Mouse (Mus musculus) small intestine, adult 2 months (tissue): ENCODE results near the gene Dact3. TPM values are rescaled to one million over a fixed set of nuclear protein-coding genes. Genes with fewer than 3 reads are reported as not detected.

Experiments
- H3K27ac ChIP-seq: fragments of 200-500 bp; 2 replicates; pipeline ENCODE4 v1.5.1; 2012; ENCODE audit warnings: low read depth, low read length, control low read depth, inconsistent platforms; ENCODE audit not compliant: insufficient read depth
- H3K27me3 ChIP-seq: fragments of 200-500 bp; 2 replicates; pipeline ENCODE4 v1.6.1; 2012; ENCODE audit warnings: mild to moderate bottlenecking, moderate library complexity, low read length, inconsistent platforms; ENCODE audit not compliant: control insufficient read depth, insufficient read depth
- H3K36me3 ChIP-seq: fragments of 200-500 bp; 2 replicates; pipeline ENCODE4 v1.6.1; 2012; ENCODE audit warnings: mild to moderate bottlenecking, low read length, control low read depth, inconsistent platforms; ENCODE audit not compliant: control insufficient read depth, insufficient read depth
- H3K4me1 ChIP-seq: fragments of 200-500 bp; 2 replicates; pipeline ENCODE4 v1.6.1; 2012; ENCODE audit warnings: low read length, inconsistent platforms, mixed read lengths; ENCODE audit not compliant: control insufficient read depth, insufficient read depth, insufficient read length
- H3K4me3 ChIP-seq: fragments of 200-500 bp; 2 replicates; pipeline ENCODE4 v1.5.1; 2012; ENCODE audit warnings: low read depth, mild to moderate bottlenecking, control low read depth, inconsistent platforms, low read length, moderate library complexity
- CTCF ChIP-seq: fragments of 200-500 bp; IDR thresholded peaks from 2 replicates; pipeline ENCODE4 v1.5.1; 2012; ENCODE audit warnings: low read depth, mild to moderate bottlenecking, control low read depth, inconsistent platforms, low read length, moderate library complexity, mixed read lengths; ENCODE audit not compliant: insufficient replicate concordance, insufficient read length; ENCODE audit errors: extremely low read depth
- POLR2A ChIP-seq: fragments of 200-500 bp; IDR thresholded peaks from 2 replicates; pipeline ENCODE4 v1.6.1; 2012; ENCODE audit warnings: low read depth, mild to moderate bottlenecking, control low read depth, inconsistent platforms, low read length, moderate library complexity
- WGBS: fragments of 180-500 bp; shearing (Covaris S2); methylation state at CpG from one replicate; pipeline ENCODE4 v1.1.7; 2018; 5-methylcytosine and 5-hydroxymethylcytosine counted together
- polyA plus RNA-seq: library from polyadenylated mRNA; depleted of rRNA; stranded (reverse); fragments of >200 nt; gene quantifications from 2 replicates; pipeline ENCODE4 v1.2.3, GENCODE M21; 2012

The Dact3 gene
- polyA plus RNA-seq, 1 experiment, result 21.6 TPM

GRCm38 (mm10) chr7:16845072-16845819, 29.9 kb upstream of the Dact3 start:
- H3K4me1 ChIP-seq, result peaks cover 20% of the 10 kb centered on the region
- peaks cover 26% of the 10 kb centered on the region for H3K36me3 ChIP-seq
- TF ChIP-seq POLR2A, result no peak
- no peak for TF ChIP-seq CTCF
- peak overlapping the region; percentile 92 for H3K27ac ChIP-seq
- 13% methylated on average over 14 of the region's 14 CpGs for WGBS
- H3K27me3 ChIP-seq, result no peaks in the 10 kb centered on the region
- peak overlapping the region; percentile 81 for H3K4me3 ChIP-seq

GRCm38 (mm10) chr7:16845820-16846167, 29.3 kb upstream of the Dact3 start:
- Histone ChIP-seq H3K27me3 (no peaks in the 10 kb centered on the region), H3K27ac (peak overlapping the region; percentile 92), H3K4me3 (peak overlapping the region; percentile 81), H3K4me1 (peaks cover 22% of the 10 kb centered on the region), H3K36me3 (peaks cover 27% of the 10 kb centered on the region)
- 26% methylated on average over 10 of the region's 10 CpGs for WGBS
- no peak for TF ChIP-seq POLR2A
- TF ChIP-seq CTCF, result no peak

DNA sequence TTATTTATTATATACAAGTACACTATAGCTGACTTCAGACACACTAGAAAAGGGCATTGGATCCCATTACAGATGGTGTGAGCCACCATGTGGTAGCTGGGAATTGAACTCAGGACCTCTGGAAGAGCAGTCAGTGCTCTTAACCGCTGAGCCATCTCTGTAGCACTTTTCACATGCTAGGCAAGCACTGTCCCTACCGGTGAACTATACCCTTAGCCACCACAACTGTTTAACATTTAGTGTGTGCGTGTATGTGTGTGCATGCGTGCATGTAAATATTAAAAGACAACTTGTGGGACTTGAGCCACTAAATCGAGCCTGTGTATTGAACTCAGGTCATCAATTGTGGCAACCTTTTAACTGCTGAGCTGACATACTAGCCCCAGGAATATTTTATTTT, 28.3 kb upstream of the Dact3 start:
- Histone ChIP-seq H3K4me1 (peaks cover 16% of the 10 kb centered on the region), H3K4me3 (no peak overlapping the region), H3K27me3 (no peaks in the 10 kb centered on the region), H3K27ac (no peak overlapping the region), H3K36me3 (peaks cover 29% of the 10 kb centered on the region)
- no peak for TF ChIP-seq POLR2A
- no peak for TF ChIP-seq CTCF
- WGBS, result 90% methylated on average over 5 of the region's 5 CpGs

DNA sequence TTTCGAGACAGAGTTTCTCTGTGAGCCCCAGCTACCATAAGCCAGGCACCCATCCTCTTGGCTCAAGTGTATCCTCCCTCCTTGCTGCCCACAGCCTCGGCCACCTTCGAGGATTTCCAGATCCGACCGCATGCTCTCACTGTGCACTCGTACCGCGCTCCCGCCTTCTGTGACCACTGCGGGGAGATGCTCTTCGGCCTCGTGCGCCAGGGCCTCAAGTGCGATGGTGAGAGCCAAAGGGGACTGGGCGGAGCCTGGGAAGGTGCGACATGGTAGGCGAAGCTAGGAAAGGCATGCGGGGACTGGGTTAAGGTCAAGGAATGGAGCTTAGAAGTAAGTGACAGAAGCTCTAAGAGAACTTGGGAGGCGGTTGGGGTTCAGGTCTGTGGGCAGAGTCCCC, 27.6 kb upstream of the Dact3 start:
- no peak overlapping the region for H3K27ac ChIP-seq
- peaks cover 34% of the 10 kb centered on the region for H3K36me3 ChIP-seq
- TF ChIP-seq CTCF (no peak), POLR2A (no peak)
- 88% methylated on average over 19 of the region's 19 CpGs for WGBS
- no peaks in the 10 kb centered on the region for H3K27me3 ChIP-seq
- H3K4me1 ChIP-seq, result peaks cover 11% of the 10 kb centered on the region; the same call in 1 of the 2 replicates
- no peak overlapping the region for H3K4me3 ChIP-seq

- peak; percentile 49; the same call in 1 of the 2 replicates for TF ChIP-seq CTCF
- TF ChIP-seq POLR2A, result no peak
- Histone ChIP-seq H3K36me3 (peaks cover 43% of the 10 kb centered on the region), H3K27ac (no peak overlapping the region), H3K27me3 (no peaks in the 10 kb centered on the region), H3K4me1 (peaks cover 15% of the 10 kb centered on the region), H3K4me3 (no peak overlapping the region)
- 47% methylated on average over 17 of the region's 17 CpGs for WGBS
Measured at GRCm38 (mm10) chr7:16848579-16848978, 26.5 kb upstream of the Dact3 start.

- TF ChIP-seq POLR2A, result no peak
- TF ChIP-seq CTCF, result no peak
- H3K27ac ChIP-seq, result no peak overlapping the region
- peaks cover 70% of the 10 kb centered on the region for H3K36me3 ChIP-seq
- no peaks in the 10 kb centered on the region for H3K27me3 ChIP-seq
- WGBS, result 84% methylated on average over 4 of the region's 4 CpGs
- H3K4me3 ChIP-seq, result no peak overlapping the region
- peaks cover 11% of the 10 kb centered on the region for H3K4me1 ChIP-seq
Measured at GRCm38 (mm10) chr7:16851636-16852035, 23.5 kb upstream of the Dact3 start.

DNA sequence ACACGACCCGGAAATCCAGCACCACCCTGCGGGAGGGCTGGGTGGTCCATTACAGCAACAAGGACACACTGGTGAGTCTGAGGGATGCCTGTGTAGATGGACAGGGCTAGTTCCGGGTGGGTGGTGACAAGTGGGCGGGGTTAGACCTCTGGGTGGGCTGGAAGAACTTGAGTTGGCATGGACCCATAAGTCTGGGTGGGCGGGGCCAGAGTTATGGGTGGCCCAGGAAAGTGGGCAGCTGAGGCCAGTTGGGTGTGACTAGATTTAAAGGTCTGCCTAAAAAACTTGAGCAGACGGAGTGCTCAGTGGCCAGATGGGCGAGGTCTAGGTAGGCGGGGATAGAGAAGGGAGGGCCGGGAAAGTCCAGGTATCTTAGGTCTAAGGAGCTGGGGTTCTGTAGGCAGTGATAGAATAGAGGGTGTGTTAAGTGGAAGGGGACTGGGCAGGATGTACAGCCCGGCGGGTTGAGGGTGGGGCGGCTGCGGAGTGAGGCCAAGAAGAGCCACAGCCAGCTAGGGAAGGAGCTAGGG, 21.8 kb upstream of the Dact3 start:
- WGBS, result 52% methylated on average over 14 of the region's 14 CpGs
- TF ChIP-seq CTCF (no peak), POLR2A (no peak)

DNA sequence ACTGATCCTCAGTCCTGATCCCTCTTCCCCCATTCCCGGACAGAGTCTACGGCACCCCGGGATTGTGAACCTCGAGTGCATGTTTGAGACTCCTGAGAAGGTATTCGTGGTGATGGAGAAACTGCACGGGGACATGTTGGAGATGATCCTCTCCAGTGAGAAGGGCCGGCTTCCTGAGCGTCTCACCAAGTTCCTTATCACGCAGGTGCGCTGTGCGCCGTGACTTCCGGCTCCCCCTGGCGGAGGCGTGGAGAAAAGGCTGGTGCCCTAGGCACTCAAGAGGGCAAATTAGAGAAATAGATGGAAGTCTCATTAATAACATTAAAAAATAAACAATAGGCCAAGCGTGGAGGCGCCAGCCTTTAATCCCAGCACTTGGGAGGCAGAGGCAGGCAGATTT, 16.8 kb upstream of the Dact3 start:
- no peak overlapping the region for H3K4me3 ChIP-seq
- 27% methylated on average over 17 of the region's 17 CpGs for WGBS
- H3K27me3 ChIP-seq, result no peaks in the 10 kb centered on the region
- H3K4me1 ChIP-seq, result peaks cover 6% of the 10 kb centered on the region
- no peak overlapping the region for H3K27ac ChIP-seq
- no peak for TF ChIP-seq POLR2A
- peak; percentile 72; the same call in 1 of the 2 replicates for TF ChIP-seq CTCF
- H3K36me3 ChIP-seq, result peaks cover 51% of the 10 kb centered on the region

More for the DNA sequence above, 21.8 kb upstream of the Dact3 start:
- H3K4me1 ChIP-seq, result peaks cover 11% of the 10 kb centered on the region
- H3K27me3 ChIP-seq, result no peaks in the 10 kb centered on the region
- H3K36me3 ChIP-seq, result peaks cover 73% of the 10 kb centered on the region
- H3K4me3 ChIP-seq, result no peak overlapping the region
- H3K27ac ChIP-seq, result no peak overlapping the region
